Mouse (Mus musculus): ENCODE data around the gene Fam240b. TPM values are rescaled to one million over a fixed set of nuclear protein-coding genes. Genes with fewer than 3 reads are reported as not detected.
A peak's percentile ranks its signal among the peaks of the same experiment; 100 is the strongest.

The Fam240b gene
- polyA plus RNA-seq, 1 experiment, result not detected

GRCm38 (mm10) chr13:64438863-64439452, 58.6 kb downstream of the Fam240b start:
- TF ChIP-seq CTCF (IDR thresholded peaks at IDR 0.05; ENCODE audit: borderline replicate concordance, extremely low read depth, insufficient read depth, insufficient read length) (peak; percentile 80; the same call in 1 of the 2 replicates), POLR2A (IDR thresholded peaks at IDR 0.05; ENCODE audit: borderline replicate concordance, extremely low read depth, insufficient read depth, insufficient read length, poor library complexity, severe bottlenecking) (no peak)
- peak; percentile 80 for DNase-seq (ENCODE audit: low read depth)

- no peak for DNase-seq (ENCODE audit: low read depth)
- TF ChIP-seq CTCF (IDR thresholded peaks at IDR 0.05; ENCODE audit: borderline replicate concordance, extremely low read depth, insufficient read depth, insufficient read length), result no peak
- no peak for TF ChIP-seq POLR2A (IDR thresholded peaks at IDR 0.05; ENCODE audit: borderline replicate concordance, extremely low read depth, insufficient read depth, insufficient read length, poor library complexity, severe bottlenecking)
Observed at GRCm38 (mm10) chr13:64437801-64438200, 59.8 kb downstream of the Fam240b start.

- TF ChIP-seq POLR2A (IDR thresholded peaks at IDR 0.05; ENCODE audit: borderline replicate concordance, extremely low read depth, insufficient read depth, insufficient read length, poor library complexity, severe bottlenecking), result peak; percentile 40; the same call in 1 of the 2 replicates
- peak; percentile 77 for TF ChIP-seq CTCF (IDR thresholded peaks at IDR 0.05; ENCODE audit: borderline replicate concordance, extremely low read depth, insufficient read depth, insufficient read length)
- peak; percentile 99 for DNase-seq (ENCODE audit: low read depth)
Observed at GRCm38 (mm10) chr13:64432017-64432995, 65.3 kb downstream of the Fam240b start, which contains the start of gene Cdk20. Gene Cdk20 (plus strand): TSS chr13:64432314.

Other genes starting within 250 kb of the Fam240b start
- 6.1 and 6.7 TPM in 2 replicates for gene Cdc14b, start 222.5 kb downstream of the Fam240b start, polyA plus RNA-seq (2012; rRNA removed)
- gene Aaed1, start 185.1 kb downstream of the Fam240b start, polyA plus RNA-seq (2012; rRNA removed), result 4.7 and 5.8 TPM in 2 replicates
- 50.2 and 83.3 TPM in 2 replicates for gene Ctsl, start 126.9 kb downstream of the Fam240b start, polyA plus RNA-seq (2012; rRNA removed)
- 23.7 and 26.9 TPM in 2 replicates for gene Cdk20, start 65.5 kb downstream of the Fam240b start, polyA plus RNA-seq (2012; rRNA removed)